Mouse (Mus musculus): ENCODE data around the gene Rcan3. TPM values are rescaled to one million over a fixed set of nuclear protein-coding genes. Genes with fewer than 3 reads are reported as not detected.

The Rcan3 gene
- polyA plus RNA-seq, 1 experiment from 2014 or later = 10.4 TPM

GRCm38 (mm10) chr4:135404916-135405315 is 28.7 kb downstream of the Rcan3 start:
- peaks cover 6% of the 10 kb centered on the region for H3K4me1 ChIP-seq
- 87% methylated on average over 2 of the region's 2 CpGs for WGBS
- H3K36me3 ChIP-seq (replicated peaks) = no peaks in the 10 kb centered on the region
- H3K27me3 ChIP-seq (ENCODE audit: poor library complexity, severe bottlenecking) = 0 out of 2 replicates have a peak, but pooled peaks cover 11% of the 10 kb centered on the region
- no peak overlapping the region for H3K4me3 ChIP-seq
- no peak for DNase-seq (ENCODE audit: extremely low spot score, low spot score)
- H3K9me3 ChIP-seq = no peaks in the 10 kb centered on the region; the same call in 1 of the 2 replicates
- H3K27ac ChIP-seq = no peak overlapping the region

- DNase-seq (ENCODE audit: extremely low spot score, low spot score) = no peak
- Histone ChIP-seq H3K4me3 (no peak overlapping the region), H3K9me3 (no peaks in the 10 kb centered on the region), H3K36me3 (replicated peaks) (no peaks in the 10 kb centered on the region), H3K27ac (no peak overlapping the region), H3K4me1 (peaks cover 6% of the 10 kb centered on the region), H3K27me3 (ENCODE audit: poor library complexity, severe bottlenecking) (peaks cover 19% of the 10 kb centered on the region)
- 80% methylated on average over 10 of the region's 10 CpGs for WGBS
Measured at GRCm38 (mm10) chr4:135404048-135404447, 29.6 kb downstream of the Rcan3 start.

- 34% methylated on average over 7 of the region's 7 CpGs for WGBS
- H3K4me3 ChIP-seq = no peak overlapping the region
- no peak for DNase-seq (ENCODE audit: extremely low spot score, low spot score)
- no peaks in the 10 kb centered on the region for H3K9me3 ChIP-seq
- peaks cover 22% of the 10 kb centered on the region for H3K4me1 ChIP-seq
- no peaks in the 10 kb centered on the region for H3K36me3 ChIP-seq (replicated peaks)
- H3K27me3 ChIP-seq (ENCODE audit: poor library complexity, severe bottlenecking) = peaks cover 41% of the 10 kb centered on the region
- H3K27ac ChIP-seq = no peak overlapping the region
Measured at GRCm38 (mm10) chr4:135401881-135402280, 31.8 kb downstream of the Rcan3 start.

GRCm38 (mm10) chr4:135397991-135398390 is 35.7 kb downstream of the Rcan3 start, which contains the start of gene Ncmap:
Gene Ncmap (minus strand): TSS chr4:135398227.
- Histone ChIP-seq H3K4me3 (peak within 1 kb of the TSS; percentile 54), H3K27ac (peak within 1 kb of the TSS; percentile 58), H3K27me3 (ENCODE audit: poor library complexity, severe bottlenecking) (peaks cover 63% of the 10 kb centered on the region), H3K4me1 (peaks cover 22% of the 10 kb centered on the region), H3K9me3 (no peaks in the 10 kb centered on the region), H3K36me3 (replicated peaks) (no peaks in the 10 kb centered on the region)
- WGBS = 1% methylated on average over 29 of the region's 29 CpGs
- DNase-seq (ENCODE audit: extremely low spot score, low spot score) = no peak

- H3K27me3 ChIP-seq (ENCODE audit: poor library complexity, severe bottlenecking) = peaks cover 63% of the 10 kb centered on the region
- H3K27ac ChIP-seq = peak overlapping the region; percentile 58; the same call in 1 of the 2 replicates
- DNase-seq (ENCODE audit: extremely low spot score, low spot score) = no peak
- WGBS = 3% methylated on average over 16 of the region's 16 CpGs
- 0 out of 2 replicates have a peak, but pooled peaks cover 4% of the 10 kb centered on the region for H3K9me3 ChIP-seq
- no peaks in the 10 kb centered on the region for H3K36me3 ChIP-seq (replicated peaks)
- H3K4me1 ChIP-seq = peaks cover 22% of the 10 kb centered on the region
- H3K4me3 ChIP-seq = peak overlapping the region; percentile 54
Measured at GRCm38 (mm10) chr4:135397551-135397950, 36.1 kb downstream of the Rcan3 start.

- WGBS = 82% methylated on average over 5 of the region's 5 CpGs
- Histone ChIP-seq H3K4me1 (peaks cover 16% of the 10 kb centered on the region), H3K27me3 (ENCODE audit: poor library complexity, severe bottlenecking) (peaks cover 63% of the 10 kb centered on the region)
Measured at GRCm38 (mm10) chr4:135396303-135396702, 37.4 kb downstream of the Rcan3 start.

GRCm38 (mm10) chr4:135395375-135395774 is 38.3 kb downstream of the Rcan3 start:
- WGBS = 87% methylated on average over 4 of the region's 4 CpGs
- Histone ChIP-seq H3K36me3 (replicated peaks) (no peaks in the 10 kb centered on the region), H3K27me3 (ENCODE audit: poor library complexity, severe bottlenecking) (peaks cover 54% of the 10 kb centered on the region)

More at GRCm38 (mm10) chr4:135396303-135396702, 37.4 kb downstream of the Rcan3 start:
- Histone ChIP-seq H3K9me3 (0 out of 2 replicates have a peak, but pooled peaks cover 5% of the 10 kb centered on the region), H3K4me3 (no peak overlapping the region), H3K27ac (no peak overlapping the region), H3K36me3 (replicated peaks) (no peaks in the 10 kb centered on the region)
- DNase-seq (ENCODE audit: extremely low spot score, low spot score) = no peak

GRCm38 (mm10) chr4:135394666-135395065 is 39.0 kb downstream of the Rcan3 start:
- Histone ChIP-seq H3K27me3 (ENCODE audit: poor library complexity, severe bottlenecking) (peaks cover 50% of the 10 kb centered on the region), H3K4me1 (peaks cover 16% of the 10 kb centered on the region), H3K36me3 (replicated peaks) (no peaks in the 10 kb centered on the region), H3K27ac (no peak overlapping the region), H3K9me3 (0 out of 2 replicates have a peak, but pooled peaks cover 5% of the 10 kb centered on the region), H3K4me3 (no peak overlapping the region)
- WGBS = 81% methylated on average over 7 of the region's 7 CpGs
- no peak for DNase-seq (ENCODE audit: extremely low spot score, low spot score)

More at GRCm38 (mm10) chr4:135395375-135395774, 38.3 kb downstream of the Rcan3 start:
- no peak overlapping the region for H3K27ac ChIP-seq
- H3K9me3 ChIP-seq = 0 out of 2 replicates have a peak, but pooled peaks cover 5% of the 10 kb centered on the region
- DNase-seq (ENCODE audit: extremely low spot score, low spot score) = no peak
- H3K4me3 ChIP-seq = no peak overlapping the region
- peaks cover 16% of the 10 kb centered on the region for H3K4me1 ChIP-seq

- H3K4me1 ChIP-seq = peaks cover 12% of the 10 kb centered on the region
- H3K9me3 ChIP-seq = 0 out of 2 replicates have a peak, but pooled peaks cover 5% of the 10 kb centered on the region
- H3K27ac ChIP-seq = no peak overlapping the region
- no peaks in the 10 kb centered on the region for H3K36me3 ChIP-seq (replicated peaks)
- WGBS = 85% methylated on average over 6 of the region's 6 CpGs
- no peak for DNase-seq (ENCODE audit: extremely low spot score, low spot score)
- H3K27me3 ChIP-seq (ENCODE audit: poor library complexity, severe bottlenecking) = peaks cover 37% of the 10 kb centered on the region
- H3K4me3 ChIP-seq = no peak overlapping the region
Measured at GRCm38 (mm10) chr4:135393381-135393780, 40.3 kb downstream of the Rcan3 start.

GRCm38 (mm10) chr4:135392801-135393200 is 40.9 kb downstream of the Rcan3 start:
- peaks cover 7% of the 10 kb centered on the region for H3K4me1 ChIP-seq
- no peaks in the 10 kb centered on the region for H3K36me3 ChIP-seq (replicated peaks)
- 83% methylated on average over 3 of the region's 3 CpGs for WGBS
- no peak for DNase-seq (ENCODE audit: extremely low spot score, low spot score)
- peaks cover 32% of the 10 kb centered on the region for H3K27me3 ChIP-seq (ENCODE audit: poor library complexity, severe bottlenecking)
- H3K4me3 ChIP-seq = no peak overlapping the region
- H3K27ac ChIP-seq = no peak overlapping the region
- 0 out of 2 replicates have a peak, but pooled peaks cover 5% of the 10 kb centered on the region for H3K9me3 ChIP-seq

GRCm38 (mm10) chr4:135391014-135391413 is 42.6 kb downstream of the Rcan3 start:
- Histone ChIP-seq H3K36me3 (replicated peaks) (no peaks in the 10 kb centered on the region), H3K9me3 (0 out of 2 replicates have a peak, but pooled peaks cover 5% of the 10 kb centered on the region), H3K27ac (no peak overlapping the region), H3K27me3 (ENCODE audit: poor library complexity, severe bottlenecking) (peaks cover 14% of the 10 kb centered on the region), H3K4me3 (no peak overlapping the region), H3K4me1 (peaks cover under 1% of the 10 kb centered on the region; the same call in 1 of the 2 replicates)
- WGBS = 86% methylated on average over 6 of the region's 6 CpGs
- no peak for DNase-seq (ENCODE audit: extremely low spot score, low spot score)

GRCm38 (mm10) chr4:135385614-135386013 is 48.0 kb downstream of the Rcan3 start:
- WGBS = 63% methylated on average over 10 of the region's 10 CpGs
- Histone ChIP-seq H3K4me1 (peaks cover 21% of the 10 kb centered on the region), H3K27ac (peak overlapping the region; percentile 4; the same call in 1 of the 2 replicates), H3K9me3 (no peaks in the 10 kb centered on the region), H3K36me3 (replicated peaks) (no peaks in the 10 kb centered on the region), H3K27me3 (ENCODE audit: poor library complexity, severe bottlenecking) (peaks cover 14% of the 10 kb centered on the region), H3K4me3 (no peak overlapping the region)
- DNase-seq (ENCODE audit: extremely low spot score, low spot score) = no peak

- peak; percentile 74 for DNase-seq (ENCODE audit: extremely low spot score, low spot score)
- H3K4me1 ChIP-seq = peaks cover 21% of the 10 kb centered on the region
- H3K4me3 ChIP-seq = no peak overlapping the region
- no peaks in the 10 kb centered on the region for H3K36me3 ChIP-seq (replicated peaks)
- 6% methylated on average over 14 of the region's 14 CpGs for WGBS
- no peaks in the 10 kb centered on the region for H3K9me3 ChIP-seq
- peaks cover 14% of the 10 kb centered on the region for H3K27me3 ChIP-seq (ENCODE audit: poor library complexity, severe bottlenecking)
- H3K27ac ChIP-seq = no peak overlapping the region
Measured at GRCm38 (mm10) chr4:135382316-135382715, 51.3 kb downstream of the Rcan3 start.

Measured in forebrain, embryonic 10.5 days (tissue).